Mouse (Mus musculus) lung, embryonic 15.5 days (tissue): ENCODE results near the gene Gm10961. TPM values are rescaled to one million over a fixed set of nuclear protein-coding genes. Genes with fewer than 3 reads are reported as not detected.

Experiments used
- ATAC-seq: fragments of 200-750 bp; cut with Nextera tagmentation; 2 replicates; pipeline ENCODE4 v1.8.0; 2017; ENCODE audit warnings: moderate number of reproducible peaks, borderline replicate concordance; ENCODE audit not compliant: low FRiP score, low TSS enrichment; ENCODE audit errors: extremely low read depth
- H3K27ac ChIP-seq: fragments of 300-500 bp; sonication (generic); 2 replicates; pipeline ENCODE4 v1.5.1; 2015; ENCODE audit warnings: moderate library complexity, mild to moderate bottlenecking, inconsistent platforms
- H3K27me3 ChIP-seq: fragments of 300-500 bp; sonication (generic); 2 replicates; pipeline ENCODE4 v1.6.1; 2015; ENCODE audit warnings: inconsistent platforms
- H3K36me3 ChIP-seq: fragments of 300-500 bp; sonication (generic); 2 replicates; pipeline ENCODE4 v1.6.1; 2015; ENCODE audit warnings: inconsistent platforms
- H3K4me1 ChIP-seq: fragments of 300-500 bp; sonication (generic); 2 replicates; pipeline ENCODE4 v1.6.1; 2015; ENCODE audit warnings: inconsistent platforms
- H3K4me2 ChIP-seq: fragments of 300-500 bp; sonication (generic); 2 replicates; pipeline ENCODE4 v1.6.1; 2015; ENCODE audit warnings: inconsistent platforms, mild to moderate bottlenecking, moderate library complexity
- H3K4me3 ChIP-seq: fragments of 300-500 bp; sonication (generic); 2 replicates; pipeline ENCODE4 v1.5.1; 2015; ENCODE audit warnings: mild to moderate bottlenecking, inconsistent platforms
- H3K9ac ChIP-seq: fragments of 300-500 bp; sonication (generic); 2 replicates; pipeline ENCODE4 v1.6.1; 2015; ENCODE audit warnings: inconsistent platforms
- H3K9me3 ChIP-seq: fragments of 300-500 bp; sonication (generic); 2 replicates; pipeline ENCODE4 v1.6.1; 2016; ENCODE audit warnings: inconsistent platforms
- WGBS: fragments of 180-500 bp; shearing (Covaris S2); methylation state at CpG from one replicate; pipeline ENCODE4 v1.1.7; 2015; 5-methylcytosine and 5-hydroxymethylcytosine counted together
- polyA plus RNA-seq: library from polyadenylated mRNA; unstranded; fragments of >200 nt; fragmentation: Nextera tagmentation; extraction: Ambion mirVana; gene quantifications from 2 replicates; pipeline ENCODE4 v1.2.1, GENCODE M21; 2015

Gm10961 gene
- polyA plus RNA-seq, 1 experiment from 2014 or later, result not detected

DNA sequence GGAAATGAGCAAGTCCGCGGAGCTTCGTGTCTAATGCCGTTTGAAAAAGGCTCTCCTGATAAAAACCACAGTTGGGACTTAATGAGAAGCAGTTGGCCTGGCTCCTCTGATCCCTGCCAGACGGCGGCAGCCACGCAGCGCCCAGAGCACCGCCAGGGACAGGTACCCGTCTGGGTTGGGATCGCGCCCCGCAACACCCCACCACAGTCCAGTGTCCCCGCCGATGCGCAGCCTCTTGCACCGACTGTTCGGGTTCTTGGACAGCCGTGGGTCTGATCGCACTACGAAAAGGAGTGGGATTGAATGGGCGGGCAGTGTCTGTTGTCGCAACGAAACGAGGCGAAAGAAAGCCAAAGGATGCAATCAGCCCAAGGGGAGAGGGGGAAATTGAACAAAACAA lies 34.6 kb upstream of the Gm10961 start:
- no peak overlapping the region for H3K4me3 ChIP-seq
- peaks cover 100% of the 10 kb centered on the region for H3K27me3 ChIP-seq

DNA sequence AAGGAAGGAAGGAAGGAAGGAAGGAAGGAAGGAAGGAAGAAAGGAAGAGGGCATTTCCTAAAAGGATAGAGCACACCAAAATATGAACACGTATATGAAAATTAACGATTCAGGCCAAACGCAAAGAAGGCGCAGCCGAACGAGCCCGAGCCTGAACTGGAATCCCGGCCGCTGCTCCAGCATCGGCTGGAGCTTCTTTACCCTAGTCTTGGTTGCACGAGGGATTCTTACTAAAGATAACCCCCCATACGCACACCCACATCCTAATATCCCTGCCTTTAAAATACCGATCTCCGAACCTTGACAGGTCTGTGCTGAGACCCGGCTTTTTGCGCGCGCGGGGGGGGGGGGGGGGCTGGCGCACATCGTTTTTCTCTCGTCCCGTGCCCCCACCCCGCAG lies 34.0 kb upstream of the Gm10961 start:
- Histone ChIP-seq H3K36me3 (no peaks in the 10 kb centered on the region), H3K27ac (no peak overlapping the region), H3K4me3 (no peak overlapping the region), H3K4me2 (no peak overlapping the region), H3K9ac (no peak overlapping the region), H3K27me3 (peaks cover 100% of the 10 kb centered on the region), H3K4me1 (peaks cover 12% of the 10 kb centered on the region), H3K9me3 (no peaks in the 10 kb centered on the region)
- 1% methylated on average over 23 of the region's 24 CpGs for WGBS
- no peak for ATAC-seq

More for the DNA sequence above, 34.6 kb upstream of the Gm10961 start:
- no peak overlapping the region for H3K4me2 ChIP-seq
- H3K27ac ChIP-seq, result no peak overlapping the region
- peaks cover 12% of the 10 kb centered on the region for H3K4me1 ChIP-seq
- no peak for ATAC-seq
- no peaks in the 10 kb centered on the region for H3K36me3 ChIP-seq
- no peaks in the 10 kb centered on the region for H3K9me3 ChIP-seq
- WGBS, result under 1% methylated on average over 26 of the region's 26 CpGs
- H3K9ac ChIP-seq, result no peak overlapping the region

DNA sequence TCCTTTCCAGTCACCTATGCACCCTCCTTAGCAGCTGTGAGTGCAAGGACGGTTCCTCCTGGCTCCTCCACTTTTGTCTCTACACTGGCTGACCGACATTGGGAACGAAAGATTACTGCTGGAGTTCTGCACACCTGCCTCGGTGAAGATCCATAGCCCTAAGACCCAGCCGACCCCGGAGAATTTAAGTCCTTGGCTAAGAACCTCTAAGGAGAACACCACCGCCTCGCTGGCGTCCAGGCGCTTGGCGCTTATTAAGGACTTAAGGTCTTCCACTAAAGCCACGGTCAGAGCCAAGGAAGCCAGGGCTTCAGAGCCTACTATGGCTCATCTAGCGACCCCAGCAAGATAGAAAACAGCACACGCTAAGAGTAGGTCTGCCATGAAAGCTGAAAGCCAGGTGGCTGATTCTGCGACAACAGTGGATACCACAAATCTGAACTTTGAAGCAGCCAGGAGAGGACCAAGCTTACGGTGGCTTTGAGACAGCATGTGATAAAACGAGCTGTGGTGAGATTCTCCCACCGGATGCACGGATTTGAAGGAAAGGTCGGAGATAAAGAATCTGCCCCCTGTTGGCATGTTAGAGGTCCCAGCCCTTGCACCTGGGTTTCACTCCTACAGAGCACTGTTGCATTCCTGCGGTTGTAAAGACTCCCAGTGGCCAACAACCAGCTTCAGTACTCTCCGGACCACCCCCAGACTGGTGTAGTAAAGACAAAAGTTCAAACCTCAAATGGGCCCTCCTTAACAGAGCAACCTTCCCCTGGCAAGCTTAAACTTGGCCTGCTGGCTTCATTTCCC lies 33.3 kb upstream of the Gm10961 start:
- WGBS, result 7% methylated on average over 22 of the region's 22 CpGs
- H3K9ac ChIP-seq, result no peak overlapping the region
- no peak for ATAC-seq
- H3K9me3 ChIP-seq, result no peaks in the 10 kb centered on the region
- no peak overlapping the region for H3K4me3 ChIP-seq
- H3K4me2 ChIP-seq, result no peak overlapping the region
- H3K36me3 ChIP-seq, result no peaks in the 10 kb centered on the region
- peaks cover 100% of the 10 kb centered on the region for H3K27me3 ChIP-seq
- H3K27ac ChIP-seq, result no peak overlapping the region
- peaks cover 12% of the 10 kb centered on the region for H3K4me1 ChIP-seq

DNA sequence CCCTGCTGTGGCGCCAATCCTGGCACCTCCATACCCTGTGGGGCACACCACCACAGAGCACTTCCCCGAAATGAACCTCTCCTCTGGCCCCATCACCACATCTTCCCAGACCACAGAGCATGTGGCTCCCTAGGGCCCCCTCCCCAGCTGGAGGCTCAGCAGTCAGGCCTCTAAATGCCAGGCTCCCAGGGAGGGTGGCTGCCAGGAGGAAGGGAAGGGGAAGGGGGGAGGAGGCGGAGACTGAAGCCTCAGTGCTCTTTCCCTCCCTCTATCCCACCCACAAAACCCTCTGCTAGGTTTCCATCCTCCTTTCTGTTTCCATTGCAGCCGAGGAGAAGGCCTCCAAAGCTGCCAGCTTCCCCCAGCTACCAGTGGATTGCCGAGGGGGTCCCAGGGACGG lies 31.0 kb upstream of the Gm10961 start:
- Histone ChIP-seq H3K27me3 (peaks cover 93% of the 10 kb centered on the region), H3K4me1 (peaks cover 8% of the 10 kb centered on the region)
- 36% methylated on average over 6 of the region's 6 CpGs for WGBS

DNA sequence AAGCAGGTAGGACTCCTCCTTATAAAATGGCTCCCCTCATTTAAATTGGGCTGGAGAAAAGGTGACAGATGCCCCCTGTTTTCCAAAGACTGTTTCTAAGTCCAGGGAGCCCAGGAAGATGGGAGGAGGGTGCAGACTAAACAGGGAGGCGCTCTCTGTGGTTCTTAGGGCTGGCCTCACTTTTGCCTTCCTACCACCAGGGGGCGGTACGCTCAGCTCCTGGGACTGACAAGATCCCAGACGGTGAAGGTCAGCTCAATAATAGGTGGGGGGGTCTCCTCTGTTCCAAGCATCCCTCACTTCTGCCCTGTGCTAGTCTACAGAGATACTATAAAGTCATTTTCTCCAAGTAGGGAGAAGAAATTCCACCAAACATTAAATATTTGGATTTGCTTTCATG lies 25.8 kb upstream of the Gm10961 start:
- H3K9me3 ChIP-seq, result no peaks in the 10 kb centered on the region
- no peak overlapping the region for H3K9ac ChIP-seq
- H3K4me1 ChIP-seq, result no peaks in the 10 kb centered on the region
- no peak for ATAC-seq
- H3K27me3 ChIP-seq, result peaks cover 41% of the 10 kb centered on the region
- no peak overlapping the region for H3K4me3 ChIP-seq
- 8% methylated on average over 4 of the region's 4 CpGs for WGBS
- H3K27ac ChIP-seq, result no peak overlapping the region
- no peaks in the 10 kb centered on the region for H3K36me3 ChIP-seq
- H3K4me2 ChIP-seq, result no peak overlapping the region

More for the DNA sequence above, 31.0 kb upstream of the Gm10961 start:
- Histone ChIP-seq H3K4me3 (no peak overlapping the region), H3K36me3 (no peaks in the 10 kb centered on the region), H3K27ac (no peak overlapping the region), H3K9ac (no peak overlapping the region), H3K4me2 (no peak overlapping the region), H3K9me3 (no peaks in the 10 kb centered on the region)
- no peak for ATAC-seq

DNA sequence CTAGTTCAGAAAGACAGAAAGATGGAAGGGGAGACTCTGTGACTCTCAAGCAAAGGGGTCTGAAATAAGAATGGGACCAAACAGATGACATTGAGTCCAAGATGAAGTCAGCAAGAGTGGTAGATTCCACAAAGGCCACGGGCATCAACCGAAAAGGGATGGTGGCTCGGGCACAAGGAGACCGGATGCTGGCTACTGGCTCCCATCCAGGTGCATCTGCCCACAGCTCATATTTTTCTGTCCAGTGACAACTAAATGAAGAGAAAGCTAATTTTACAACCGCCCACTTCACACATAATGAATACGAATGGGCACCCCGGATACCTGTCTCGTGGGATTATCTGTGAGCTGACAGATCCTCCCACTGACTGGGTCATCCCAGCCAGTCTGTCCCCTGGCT lies 23.9 kb upstream of the Gm10961 start:
- no peak overlapping the region for H3K4me3 ChIP-seq
- no peak overlapping the region for H3K4me2 ChIP-seq
- WGBS, result 69% methylated on average over 8 of the region's 8 CpGs
- ATAC-seq, result no peak
- H3K27ac ChIP-seq, result no peak overlapping the region
- H3K9me3 ChIP-seq, result no peaks in the 10 kb centered on the region
- H3K9ac ChIP-seq, result no peak overlapping the region
- no peaks in the 10 kb centered on the region for H3K4me1 ChIP-seq
- peaks cover 7% of the 10 kb centered on the region for H3K36me3 ChIP-seq
- peaks cover 22% of the 10 kb centered on the region for H3K27me3 ChIP-seq

DNA sequence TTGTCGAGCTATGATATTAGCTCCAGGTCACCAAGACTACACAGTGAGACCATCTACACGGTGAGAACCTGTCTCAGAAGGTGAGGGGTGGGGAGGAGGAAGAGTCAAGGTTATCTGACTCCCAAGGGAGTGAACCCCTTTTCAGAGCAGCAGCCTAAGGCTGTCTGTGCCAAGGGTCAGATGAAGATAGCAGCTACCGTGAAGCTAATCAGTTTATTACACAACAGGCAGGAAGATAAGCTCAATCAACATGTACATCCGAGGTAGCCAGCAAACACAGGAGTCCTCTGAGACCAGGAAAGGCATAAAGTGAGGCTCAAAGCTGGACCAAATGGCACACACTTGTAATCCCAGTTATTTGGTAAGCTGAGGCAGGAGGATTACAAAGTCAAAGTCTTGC lies 22.3 kb upstream of the Gm10961 start:
- H3K9me3 ChIP-seq, result no peaks in the 10 kb centered on the region
- H3K4me2 ChIP-seq, result no peak overlapping the region
- no peak overlapping the region for H3K27ac ChIP-seq
- no peak for ATAC-seq
- no peak overlapping the region for H3K4me3 ChIP-seq
- H3K4me1 ChIP-seq, result no peaks in the 10 kb centered on the region
- peaks cover 23% of the 10 kb centered on the region for H3K36me3 ChIP-seq
- 42% methylated on average over 4 of the region's 4 CpGs for WGBS
- no peak overlapping the region for H3K9ac ChIP-seq
- peaks cover 12% of the 10 kb centered on the region for H3K27me3 ChIP-seq

- Histone ChIP-seq H3K36me3 (peaks cover 28% of the 10 kb centered on the region), H3K4me3 (no peak overlapping the region), H3K9me3 (no peaks in the 10 kb centered on the region), H3K4me2 (no peak overlapping the region), H3K4me1 (no peaks in the 10 kb centered on the region), H3K27me3 (peaks cover 6% of the 10 kb centered on the region), H3K9ac (no peak overlapping the region), H3K27ac (no peak overlapping the region)
- ATAC-seq, result no peak
- WGBS, result 60% methylated on average over 3 of the region's 3 CpGs
These were observed 21.7 kb upstream of the Gm10961 start for GRCm38 (mm10) chr3:107609376-107609775.

DNA sequence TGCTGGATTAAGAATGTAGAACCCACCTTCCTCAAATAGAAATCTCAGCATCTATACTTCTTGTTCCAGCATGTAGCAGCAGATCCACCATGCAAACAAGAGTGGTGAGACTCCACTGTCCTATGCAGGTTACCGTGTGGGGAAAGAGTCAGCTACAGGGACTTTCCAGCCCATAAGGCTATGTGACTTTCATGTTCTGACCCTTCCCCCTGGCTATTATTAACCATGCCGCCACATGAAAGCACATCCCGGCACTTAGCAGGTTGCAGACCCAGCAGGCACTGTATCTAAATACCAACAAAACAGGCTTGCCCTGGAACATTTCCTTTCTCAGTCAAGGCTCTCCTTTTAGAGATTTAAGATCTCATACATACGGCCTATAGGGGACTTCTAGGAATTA lies 19.7 kb upstream of the Gm10961 start:
- no peaks in the 10 kb centered on the region for H3K4me1 ChIP-seq
- no peak overlapping the region for H3K9ac ChIP-seq
- no peak overlapping the region for H3K4me2 ChIP-seq
- no peak overlapping the region for H3K4me3 ChIP-seq
- no peaks in the 10 kb centered on the region for H3K27me3 ChIP-seq
- no peak for ATAC-seq
- H3K27ac ChIP-seq, result no peak overlapping the region
- H3K9me3 ChIP-seq, result no peaks in the 10 kb centered on the region
- 74% methylated on average over 4 of the region's 4 CpGs for WGBS
- peaks cover 49% of the 10 kb centered on the region for H3K36me3 ChIP-seq

DNA sequence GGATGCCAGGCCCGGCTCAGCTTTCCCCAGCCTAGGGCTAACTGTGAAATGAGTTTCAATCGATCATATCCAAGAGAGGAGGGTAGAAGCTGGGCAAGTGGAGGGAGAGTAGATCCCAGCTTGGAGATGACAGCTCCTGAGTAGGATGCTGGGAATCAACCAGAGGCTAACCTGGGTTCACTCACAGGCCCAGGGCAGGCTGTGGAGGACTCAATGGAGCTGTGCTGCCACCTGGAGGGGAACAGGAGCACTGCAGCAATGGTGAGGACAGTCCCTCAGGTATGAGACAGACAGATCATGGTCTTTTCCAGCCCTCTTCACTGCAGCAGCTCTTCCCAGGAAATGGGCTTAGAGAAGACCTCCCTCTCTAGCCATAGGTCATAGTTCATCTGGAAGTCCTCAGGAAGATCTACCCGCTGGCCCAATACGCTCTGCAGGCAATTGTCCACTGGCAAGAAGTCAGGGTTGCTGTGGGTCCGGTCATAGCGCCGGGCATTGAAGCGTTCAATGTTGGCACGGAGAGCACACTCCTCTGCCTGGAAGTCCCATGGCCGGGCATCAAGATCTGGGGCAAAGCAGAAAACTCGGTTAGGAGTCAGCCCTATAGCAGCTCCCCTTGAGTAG lies 18.1 kb upstream of the Gm10961 start:
- no peak overlapping the region for H3K4me3 ChIP-seq
- no peak overlapping the region for H3K4me2 ChIP-seq
- 86% methylated on average over 11 of the region's 11 CpGs for WGBS
- H3K36me3 ChIP-seq, result peaks cover 65% of the 10 kb centered on the region
- no peak for ATAC-seq
- H3K27me3 ChIP-seq, result no peaks in the 10 kb centered on the region
- no peak overlapping the region for H3K27ac ChIP-seq
- H3K9ac ChIP-seq, result no peak overlapping the region
- H3K9me3 ChIP-seq, result no peaks in the 10 kb centered on the region
- no peaks in the 10 kb centered on the region for H3K4me1 ChIP-seq

- no peak for ATAC-seq
- 93% methylated on average over 3 of the region's 3 CpGs for WGBS
These were observed 13.3 kb upstream of the Gm10961 start for GRCm38 (mm10) chr3:107617800-107618199.

GRCm38 (mm10) chr3:107619911-107620310 lies 11.2 kb upstream of the Gm10961 start:
- WGBS, result 80% methylated on average over 6 of the region's 6 CpGs
- H3K4me3 ChIP-seq, result no peak overlapping the region

More at GRCm38 (mm10) chr3:107617800-107618199, 13.3 kb upstream of the Gm10961 start:
- no peaks in the 10 kb centered on the region for H3K27me3 ChIP-seq
- no peak overlapping the region for H3K4me2 ChIP-seq
- H3K27ac ChIP-seq, result no peak overlapping the region
- H3K9ac ChIP-seq, result no peak overlapping the region
- H3K4me1 ChIP-seq, result no peaks in the 10 kb centered on the region
- H3K36me3 ChIP-seq, result peaks cover 93% of the 10 kb centered on the region
- H3K9me3 ChIP-seq, result no peaks in the 10 kb centered on the region
- H3K4me3 ChIP-seq, result no peak overlapping the region

More at GRCm38 (mm10) chr3:107619911-107620310, 11.2 kb upstream of the Gm10961 start:
- no peak for ATAC-seq
- Histone ChIP-seq H3K4me1 (no peaks in the 10 kb centered on the region), H3K4me2 (no peak overlapping the region), H3K9me3 (no peaks in the 10 kb centered on the region), H3K9ac (no peak overlapping the region), H3K27me3 (no peaks in the 10 kb centered on the region), H3K27ac (no peak overlapping the region), H3K36me3 (peaks cover 91% of the 10 kb centered on the region)
